Mouse (Mus musculus) neural tube, embryonic 14.5 days (tissue): ENCODE data around the gene Pltp. TPM values are rescaled to one million over a fixed set of nuclear protein-coding genes. Genes with fewer than 3 reads are reported as not detected.

Source experiments
- ATAC-seq: fragments of 200-750 bp; cut with Nextera tagmentation; 2 replicates; pipeline ENCODE4 v1.8.0; 2017; ENCODE audit warnings: low read depth, mild to moderate bottlenecking, moderate TSS enrichment, moderate library complexity
- H3K27ac ChIP-seq: fragments of 300-500 bp; sonication (generic); 2 replicates; pipeline ENCODE4 v1.5.1; 2014; ENCODE audit warnings: low read depth, mild to moderate bottlenecking, control low read depth, low read length, moderate library complexity, mixed read lengths
- H3K27me3 ChIP-seq: fragments of 300-500 bp; sonication (generic); 2 replicates; pipeline ENCODE4 v1.6.1; 2014; ENCODE audit warnings: low read length; ENCODE audit not compliant: control insufficient read depth, insufficient read depth
- H3K36me3 ChIP-seq: fragments of 300-500 bp; sonication (generic); 2 replicates; pipeline ENCODE4 v1.6.1; 2014; ENCODE audit warnings: low read length, mixed read lengths; ENCODE audit not compliant: control insufficient read depth, insufficient read depth
- H3K4me1 ChIP-seq: fragments of 300-500 bp; sonication (generic); 2 replicates; pipeline ENCODE4 v1.6.1; 2014; ENCODE audit warnings: low read length; ENCODE audit not compliant: control insufficient read depth, insufficient read depth
- H3K4me2 ChIP-seq: fragments of 300-500 bp; sonication (generic); 2 replicates; pipeline ENCODE4 v1.6.1; 2014; ENCODE audit warnings: mild to moderate bottlenecking, low read depth, low read length, control low read depth
- H3K4me3 ChIP-seq: fragments of 300-500 bp; sonication (generic); 2 replicates; pipeline ENCODE4 v1.5.1; 2014; ENCODE audit warnings: low read depth, low read length, control low read depth, mixed read lengths
- H3K9ac ChIP-seq: fragments of 300-500 bp; sonication (generic); replicated peaks from 2 replicates; pipeline ENCODE4 v1.6.1; 2014; ENCODE audit warnings: low read depth, mild to moderate bottlenecking, control low read depth, low read length, mixed read lengths
- H3K9me3 ChIP-seq: fragments of 300-500 bp; sonication (generic); 2 replicates; pipeline ENCODE4 v1.6.1; 2016; ENCODE audit warnings: low read length; ENCODE audit not compliant: control insufficient read depth
- WGBS: fragments of 180-500 bp; shearing (Covaris S2); extraction: QIAGEN DNeasy Blood & Tissue Kit; methylation state at CpG from one replicate; pipeline ENCODE4 v1.1.7; 2014; 5-methylcytosine and 5-hydroxymethylcytosine counted together
- polyA plus RNA-seq: library from polyadenylated mRNA; unstranded; fragments of >200 nt; fragmentation: Nextera tagmentation; extraction: Ambion mirVana; gene quantifications from 2 replicates; pipeline ENCODE4 v1.2.1, GENCODE M21; 2014

Pltp gene
- polyA plus RNA-seq, 1 experiment from 2014 or later = 59.0 TPM

- no peak for ATAC-seq
- 90% methylated on average over 4 of the region's 4 CpGs for WGBS
- no peak overlapping the region for H3K9ac ChIP-seq
- no peaks in the 10 kb centered on the region for H3K9me3 ChIP-seq
- H3K4me3 ChIP-seq = no peak overlapping the region
- no peak overlapping the region for H3K4me2 ChIP-seq
- H3K27ac ChIP-seq = no peak overlapping the region
- no peaks in the 10 kb centered on the region for H3K4me1 ChIP-seq
- H3K27me3 ChIP-seq = no peaks in the 10 kb centered on the region
- peaks cover 41% of the 10 kb centered on the region for H3K36me3 ChIP-seq
These were observed 61.6 kb downstream of the Pltp start for GRCm38 (mm10) chr2:164795868-164796267.

- H3K27ac ChIP-seq = no peak overlapping the region
- H3K4me1 ChIP-seq = no peaks in the 10 kb centered on the region
- peak; percentile 50; the same call in 1 of the 2 replicates for ATAC-seq
- H3K4me3 ChIP-seq = no peak overlapping the region
- H3K4me2 ChIP-seq = no peak overlapping the region
- no peak overlapping the region for H3K9ac ChIP-seq
- 35% methylated on average over 5 of the region's 5 CpGs for WGBS
- H3K36me3 ChIP-seq = peaks cover 41% of the 10 kb centered on the region
- no peaks in the 10 kb centered on the region for H3K27me3 ChIP-seq
- no peaks in the 10 kb centered on the region for H3K9me3 ChIP-seq
These were observed 63.2 kb downstream of the Pltp start for GRCm38 (mm10) chr2:164794293-164794692.

GRCm38 (mm10) chr2:164793772-164794171, 63.7 kb downstream of the Pltp start:
- H3K36me3 ChIP-seq = peaks cover 38% of the 10 kb centered on the region
- H3K27me3 ChIP-seq = no peaks in the 10 kb centered on the region
- H3K4me1 ChIP-seq = no peaks in the 10 kb centered on the region
- no peak overlapping the region for H3K9ac ChIP-seq
- no peak overlapping the region for H3K4me3 ChIP-seq
- H3K27ac ChIP-seq = no peak overlapping the region
- H3K4me2 ChIP-seq = no peak overlapping the region
- WGBS = 92% methylated on average over 2 of the region's 2 CpGs
- ATAC-seq = no peak
- no peaks in the 10 kb centered on the region for H3K9me3 ChIP-seq

- Histone ChIP-seq H3K4me2 (no peak overlapping the region), H3K4me1 (no peaks in the 10 kb centered on the region), H3K36me3 (peaks cover 38% of the 10 kb centered on the region), H3K9me3 (no peaks in the 10 kb centered on the region), H3K27ac (no peak overlapping the region), H3K27me3 (no peaks in the 10 kb centered on the region), H3K9ac (no peak overlapping the region), H3K4me3 (no peak overlapping the region)
- ATAC-seq = no peak
- WGBS = 82% methylated on average over 3 of the region's 3 CpGs
These were observed 64.3 kb downstream of the Pltp start for GRCm38 (mm10) chr2:164793236-164793635.

GRCm38 (mm10) chr2:164792400-164793190, 64.9 kb downstream of the Pltp start:
- H3K4me3 ChIP-seq = no peak overlapping the region
- 94% methylated on average over 12 of the region's 12 CpGs for WGBS
- H3K4me2 ChIP-seq = no peak overlapping the region
- H3K9ac ChIP-seq = no peak overlapping the region
- no peaks in the 10 kb centered on the region for H3K9me3 ChIP-seq
- H3K4me1 ChIP-seq = no peaks in the 10 kb centered on the region
- no peaks in the 10 kb centered on the region for H3K27me3 ChIP-seq
- ATAC-seq = no peak
- peaks cover 36% of the 10 kb centered on the region for H3K36me3 ChIP-seq
- H3K27ac ChIP-seq = no peak overlapping the region

GRCm38 (mm10) chr2:164791841-164792261, 65.7 kb downstream of the Pltp start:
- peaks cover 32% of the 10 kb centered on the region for H3K36me3 ChIP-seq
- no peak overlapping the region for H3K9ac ChIP-seq
- H3K27ac ChIP-seq = no peak overlapping the region
- no peak for ATAC-seq
- no peak overlapping the region for H3K4me3 ChIP-seq
- no peaks in the 10 kb centered on the region for H3K27me3 ChIP-seq
- H3K4me2 ChIP-seq = no peak overlapping the region
- H3K9me3 ChIP-seq = no peaks in the 10 kb centered on the region
- WGBS = 88% methylated on average over 18 of the region's 18 CpGs
- H3K4me1 ChIP-seq = no peaks in the 10 kb centered on the region

- Histone ChIP-seq H3K27me3 (no peaks in the 10 kb centered on the region), H3K4me3 (no peak overlapping the region), H3K4me2 (no peak overlapping the region), H3K36me3 (peaks cover 26% of the 10 kb centered on the region), H3K27ac (no peak overlapping the region), H3K9ac (no peak overlapping the region), H3K9me3 (no peaks in the 10 kb centered on the region), H3K4me1 (no peaks in the 10 kb centered on the region)
- WGBS = 89% methylated on average over 4 of the region's 4 CpGs
- no peak for ATAC-seq
These were observed 67.1 kb downstream of the Pltp start for GRCm38 (mm10) chr2:164790451-164790850.

Other genes with a start within 250 kb of the Pltp start
- not detected in 2 replicates for gene Wfdc6b, start 244.2 kb downstream of the Pltp start, polyA plus RNA-seq
- gene Wfdc8, start 244.1 kb downstream of the Pltp start, polyA plus RNA-seq = not detected in 2 replicates
- not detected in 2 replicates for gene Wfdc16, start 218.9 kb downstream of the Pltp start, polyA plus RNA-seq
- not detected in 2 replicates for gene Wfdc10, start 201.7 kb downstream of the Pltp start, polyA plus RNA-seq
- not detected in 2 replicates for gene Wfdc9, start 201.1 kb downstream of the Pltp start, polyA plus RNA-seq
- not detected in 2 replicates for gene Wfdc11, start 183.6 kb downstream of the Pltp start, polyA plus RNA-seq
- gene Wfdc13, start 172.6 kb downstream of the Pltp start, polyA plus RNA-seq = not detected in 2 replicates
- not detected in 2 replicates for gene Spint4, start 159.2 kb downstream of the Pltp start, polyA plus RNA-seq
- not detected in 2 replicates for gene Spint5, start 142.4 kb downstream of the Pltp start, polyA plus RNA-seq
- gene Wfdc3, start 111.8 kb downstream of the Pltp start, polyA plus RNA-seq = 0.77 and 1.2 TPM in 2 replicates
- gene Dnttip1, start 111.7 kb downstream of the Pltp start, polyA plus RNA-seq = 49.0 and 56.0 TPM in 2 replicates
- 30.6 and 38.9 TPM in 2 replicates for gene Ube2c, start 87.8 kb downstream of the Pltp start, polyA plus RNA-seq
- 1.9 and 6.4 TPM in 2 replicates for gene Tnnc2, start 77.7 kb downstream of the Pltp start, polyA plus RNA-seq
- gene Snx21, start 71.9 kb downstream of the Pltp start, polyA plus RNA-seq = 31.6 and 41.1 TPM in 2 replicates
- gene Acot8, start 52.8 kb downstream of the Pltp start, polyA plus RNA-seq = 21.0 and 24.2 TPM in 2 replicates
- 16.9 and 19.0 TPM in 2 replicates for gene Zswim3, start 52.6 kb downstream of the Pltp start, polyA plus RNA-seq
- gene Zswim1, start 35.0 kb downstream of the Pltp start, polyA plus RNA-seq = 28.1 and 29.3 TPM in 2 replicates
- 0.27 TPM in 1 of 2 replicates, not detected in the other for gene Spata25, start 29.2 kb downstream of the Pltp start, polyA plus RNA-seq
- gene Ctsa, start 24.8 kb downstream of the Pltp start, polyA plus RNA-seq = 81.2 and 102 TPM in 2 replicates
- 5.8 and 7.2 TPM in 2 replicates for gene Neurl2, start 24.3 kb downstream of the Pltp start, polyA plus RNA-seq
- 78.0 and 82.1 TPM in 2 replicates for gene Pcif1, start 21.6 kb upstream of the Pltp start, polyA plus RNA-seq
- gene Zfp335, start 54.0 kb upstream of the Pltp start, polyA plus RNA-seq = 14.3 and 14.5 TPM in 2 replicates
- 13.8 and 22.2 TPM in 2 replicates for gene Mmp9, start 83.1 kb upstream of the Pltp start, polyA plus RNA-seq
- gene Slc12a5, start 103.1 kb upstream of the Pltp start, polyA plus RNA-seq = 51.5 and 68.8 TPM in 2 replicates
- gene Ncoa5, start 177.2 kb upstream of the Pltp start, polyA plus RNA-seq = 79.5 and 98.9 TPM in 2 replicates
- gene Cd40, start 197.9 kb upstream of the Pltp start, polyA plus RNA-seq = 5.5 and 10.6 TPM in 2 replicates
- gene 1700025C18Rik, start 233.0 kb upstream of the Pltp start, polyA plus RNA-seq = not detected in 2 replicates